Mouse (Mus musculus): ENCODE measurements around the gene Grhpr. TPM values are rescaled to one million over a fixed set of nuclear protein-coding genes. Genes with fewer than 3 reads are reported as not detected.

Grhpr gene
- polyA plus RNA-seq, 1 experiment from 2014 or later, result 48.8 TPM

- no peaks in the 10 kb centered on the region for H3K4me1 ChIP-seq (replicated peaks; ENCODE audit: control insufficient read depth, insufficient read depth, low read length)
- no peak overlapping the region for H3K4me3 ChIP-seq (ENCODE audit: low read depth, low read length)
- ATAC-seq (replicated peaks; ENCODE audit: low FRiP score) (no peak), DNase-seq (ENCODE audit: low spot score) (no peak)
- H3K27ac ChIP-seq (ENCODE audit: low read depth, low read length), result no peak overlapping the region
- H3K36me3 ChIP-seq (ENCODE audit: control insufficient read depth, insufficient read depth, low read length), result no peaks in the 10 kb centered on the region
- no peaks in the 10 kb centered on the region for H3K27me3 ChIP-seq (ENCODE audit: control insufficient read depth, insufficient read depth, low read length)
- H3K9ac ChIP-seq (ENCODE audit: low read length), result no peak overlapping the region
- 90% methylated on average over 8 of the region's 8 CpGs for WGBS
- H3K4me2 ChIP-seq (ENCODE audit: low read depth, low read length, severe bottlenecking), result no peak overlapping the region
- no peaks in the 10 kb centered on the region for H3K9me3 ChIP-seq (ENCODE audit: control insufficient read depth, low read length)
Observed at GRCm38 (mm10) chr4:44967402-44967801, 13.8 kb upstream of the Grhpr start.

GRCm38 (mm10) chr4:44970056-44970455 is 11.1 kb upstream of the Grhpr start:
- Histone ChIP-seq H3K9ac (ENCODE audit: low read length) (no peak overlapping the region), H3K4me3 (ENCODE audit: low read depth, low read length) (no peak overlapping the region), H3K4me2 (ENCODE audit: low read depth, low read length, severe bottlenecking) (no peak overlapping the region), H3K27ac (ENCODE audit: low read depth, low read length) (no peak overlapping the region), H3K27me3 (ENCODE audit: control insufficient read depth, insufficient read depth, low read length) (no peaks in the 10 kb centered on the region), H3K36me3 (ENCODE audit: control insufficient read depth, insufficient read depth, low read length) (no peaks in the 10 kb centered on the region), H3K9me3 (ENCODE audit: control insufficient read depth, low read length) (no peaks in the 10 kb centered on the region), H3K4me1 (replicated peaks; ENCODE audit: control insufficient read depth, insufficient read depth, low read length) (no peaks in the 10 kb centered on the region)
- DNase-seq (ENCODE audit: low spot score), result no peak
- WGBS, result 87% methylated on average over 7 of the region's 7 CpGs
- ATAC-seq (replicated peaks; ENCODE audit: low FRiP score), result no peak

GRCm38 (mm10) chr4:44970612-44971110 is 10.5 kb upstream of the Grhpr start:
- Histone ChIP-seq H3K4me2 (ENCODE audit: low read depth, low read length, severe bottlenecking) (no peak overlapping the region), H3K4me3 (ENCODE audit: low read depth, low read length) (no peak overlapping the region), H3K4me1 (replicated peaks; ENCODE audit: control insufficient read depth, insufficient read depth, low read length) (no peaks in the 10 kb centered on the region), H3K9me3 (ENCODE audit: control insufficient read depth, low read length) (no peaks in the 10 kb centered on the region), H3K36me3 (ENCODE audit: control insufficient read depth, insufficient read depth, low read length) (no peaks in the 10 kb centered on the region), H3K27me3 (ENCODE audit: control insufficient read depth, insufficient read depth, low read length) (no peaks in the 10 kb centered on the region), H3K9ac (ENCODE audit: low read length) (no peak overlapping the region), H3K27ac (ENCODE audit: low read depth, low read length) (no peak overlapping the region)
- DNase-seq (ENCODE audit: low spot score) (peak; percentile 76), ATAC-seq (replicated peaks; ENCODE audit: low FRiP score) (no peak)
- 25% methylated on average over 10 of the region's 10 CpGs for whole genome bisulfite sequencing

GRCm38 (mm10) chr4:44973450-44973849 is 7.7 kb upstream of the Grhpr start:
- ATAC-seq (replicated peaks; ENCODE audit: low FRiP score) (peak; percentile 56), DNase-seq (ENCODE audit: low spot score) (peak; percentile 91)
- Histone ChIP-seq H3K4me2 (ENCODE audit: low read depth, low read length, severe bottlenecking) (peak overlapping the region; percentile 24; the same call in 1 of the 2 replicates), H3K9me3 (ENCODE audit: control insufficient read depth, low read length) (no peaks in the 10 kb centered on the region), H3K27ac (ENCODE audit: low read depth, low read length) (no peak overlapping the region), H3K27me3 (ENCODE audit: control insufficient read depth, insufficient read depth, low read length) (no peaks in the 10 kb centered on the region), H3K36me3 (ENCODE audit: control insufficient read depth, insufficient read depth, low read length) (no peaks in the 10 kb centered on the region), H3K9ac (ENCODE audit: low read length) (no peak overlapping the region), H3K4me1 (replicated peaks; ENCODE audit: control insufficient read depth, insufficient read depth, low read length) (no peaks in the 10 kb centered on the region), H3K4me3 (ENCODE audit: low read depth, low read length) (no peak overlapping the region)
- WGBS, result 12% methylated on average over 9 of the region's 9 CpGs

DNA sequence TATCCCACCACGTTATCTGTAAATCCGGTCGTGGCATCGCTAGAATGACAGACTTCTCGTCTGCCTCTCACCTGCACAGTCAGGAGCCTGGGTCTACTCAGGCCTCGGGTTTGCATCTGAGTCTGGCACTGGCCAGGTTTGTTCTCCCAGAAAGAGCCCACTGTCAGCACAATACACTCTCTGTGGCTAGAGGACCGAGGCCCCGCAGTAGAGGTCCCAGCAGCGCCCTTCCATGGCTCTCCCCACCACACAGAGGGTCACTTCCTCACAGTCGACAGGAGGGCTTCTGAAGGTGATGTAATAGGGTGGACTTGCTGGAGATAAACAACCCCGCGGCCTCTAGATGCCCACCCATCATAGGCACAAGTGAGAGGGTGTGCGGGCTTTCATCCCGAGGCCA is 7.3 kb upstream of the Grhpr start:
- 0 out of 2 replicates have a peak, but pooled peaks have one; percentile 18 for ATAC-seq (replicated peaks; ENCODE audit: low FRiP score)
- Histone ChIP-seq H3K4me2 (ENCODE audit: low read depth, low read length, severe bottlenecking) (peak overlapping the region; percentile 24; the same call in 1 of the 2 replicates), H3K4me3 (ENCODE audit: low read depth, low read length) (no peak overlapping the region), H3K27me3 (ENCODE audit: control insufficient read depth, insufficient read depth, low read length) (no peaks in the 10 kb centered on the region), H3K27ac (ENCODE audit: low read depth, low read length) (no peak overlapping the region), H3K36me3 (ENCODE audit: control insufficient read depth, insufficient read depth, low read length) (no peaks in the 10 kb centered on the region), H3K9ac (ENCODE audit: low read length) (no peak overlapping the region), H3K4me1 (replicated peaks; ENCODE audit: control insufficient read depth, insufficient read depth, low read length) (no peaks in the 10 kb centered on the region), H3K9me3 (ENCODE audit: control insufficient read depth, low read length) (no peaks in the 10 kb centered on the region)
- WGBS, result 56% methylated on average over 14 of the region's 14 CpGs
- DNase-seq (ENCODE audit: low spot score), result no peak

GRCm38 (mm10) chr4:44974331-44974730 is 6.9 kb upstream of the Grhpr start:
- H3K4me2 ChIP-seq (ENCODE audit: low read depth, low read length, severe bottlenecking), result no peak overlapping the region
- no peak overlapping the region for H3K9ac ChIP-seq (ENCODE audit: low read length)
- H3K27me3 ChIP-seq (ENCODE audit: control insufficient read depth, insufficient read depth, low read length), result no peaks in the 10 kb centered on the region
- H3K36me3 ChIP-seq (ENCODE audit: control insufficient read depth, insufficient read depth, low read length), result no peaks in the 10 kb centered on the region
- 82% methylated on average over 8 of the region's 8 CpGs for WGBS
- H3K9me3 ChIP-seq (ENCODE audit: control insufficient read depth, low read length), result no peaks in the 10 kb centered on the region
- no peaks in the 10 kb centered on the region for H3K4me1 ChIP-seq (replicated peaks; ENCODE audit: control insufficient read depth, insufficient read depth, low read length)
- ATAC-seq (replicated peaks; ENCODE audit: low FRiP score), result no peak
- no peak overlapping the region for H3K27ac ChIP-seq (ENCODE audit: low read depth, low read length)
- no peak overlapping the region for H3K4me3 ChIP-seq (ENCODE audit: low read depth, low read length)
- DNase-seq (ENCODE audit: low spot score), result no peak

- H3K9ac ChIP-seq (ENCODE audit: low read length), result no peak overlapping the region
- no peak for DNase-seq (ENCODE audit: low spot score)
- no peaks in the 10 kb centered on the region for H3K27me3 ChIP-seq (ENCODE audit: control insufficient read depth, insufficient read depth, low read length)
- H3K4me2 ChIP-seq (ENCODE audit: low read depth, low read length, severe bottlenecking), result no peak overlapping the region
- no peak overlapping the region for H3K27ac ChIP-seq (ENCODE audit: low read depth, low read length)
- H3K9me3 ChIP-seq (ENCODE audit: control insufficient read depth, low read length), result no peaks in the 10 kb centered on the region
- H3K4me1 ChIP-seq (replicated peaks; ENCODE audit: control insufficient read depth, insufficient read depth, low read length), result no peaks in the 10 kb centered on the region
- ATAC-seq (replicated peaks; ENCODE audit: low FRiP score), result no peak
- H3K4me3 ChIP-seq (ENCODE audit: low read depth, low read length), result no peak overlapping the region
- H3K36me3 ChIP-seq (ENCODE audit: control insufficient read depth, insufficient read depth, low read length), result no peaks in the 10 kb centered on the region
- 81% methylated on average over 6 of the region's 6 CpGs for WGBS
Observed at GRCm38 (mm10) chr4:44976026-44976615, 5.1 kb upstream of the Grhpr start.

DNA sequence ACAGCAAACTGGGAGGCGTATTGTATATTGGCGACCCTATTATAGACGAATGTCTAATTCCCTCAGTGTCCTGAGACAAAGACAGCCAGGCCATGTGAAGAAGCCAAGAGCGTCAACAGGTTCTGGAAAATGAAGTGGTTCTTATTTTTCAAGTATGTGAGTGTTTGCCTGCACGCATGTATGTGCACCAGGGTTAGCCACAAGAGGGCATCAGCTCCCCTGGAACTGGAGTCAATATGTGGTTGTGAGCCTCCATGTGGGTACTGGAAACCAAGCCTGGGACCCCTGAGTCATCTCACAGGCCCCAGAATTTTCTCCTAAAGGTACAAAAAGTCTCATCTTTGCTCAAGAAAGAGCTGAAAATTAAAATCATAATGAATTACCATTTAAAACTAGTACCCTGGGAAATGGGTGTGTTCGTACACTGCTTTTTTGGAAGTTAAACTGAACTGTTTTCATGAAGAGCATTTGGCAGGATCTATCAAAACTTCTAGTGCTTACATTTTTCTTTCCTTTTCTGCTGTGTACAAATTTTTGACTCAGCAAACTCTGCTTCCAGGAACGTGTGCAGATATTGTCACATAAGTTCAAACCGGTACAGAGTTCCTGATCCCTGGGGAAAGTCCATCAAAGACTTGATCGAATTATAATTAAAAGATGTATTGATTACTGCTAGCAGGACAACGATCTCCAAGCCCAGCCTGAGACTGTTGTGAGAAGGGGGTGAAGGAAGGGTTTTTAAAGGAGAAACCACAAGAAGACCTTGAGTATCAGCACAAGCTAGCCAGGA is 4.1 kb upstream of the Grhpr start:
- H3K9ac ChIP-seq (ENCODE audit: low read length), result no peak overlapping the region
- no peaks in the 10 kb centered on the region for H3K27me3 ChIP-seq (ENCODE audit: control insufficient read depth, insufficient read depth, low read length)
- no peak for DNase-seq (ENCODE audit: low spot score)
- H3K4me2 ChIP-seq (ENCODE audit: low read depth, low read length, severe bottlenecking), result no peak overlapping the region
- WGBS, result 87% methylated on average over 10 of the region's 10 CpGs
- no peaks in the 10 kb centered on the region for H3K9me3 ChIP-seq (ENCODE audit: control insufficient read depth, low read length)
- H3K36me3 ChIP-seq (ENCODE audit: control insufficient read depth, insufficient read depth, low read length), result no peaks in the 10 kb centered on the region
- no peaks in the 10 kb centered on the region for H3K4me1 ChIP-seq (replicated peaks; ENCODE audit: control insufficient read depth, insufficient read depth, low read length)
- no peak overlapping the region for H3K4me3 ChIP-seq (ENCODE audit: low read depth, low read length)
- ATAC-seq (replicated peaks; ENCODE audit: low FRiP score), result no peak
- no peak overlapping the region for H3K27ac ChIP-seq (ENCODE audit: low read depth, low read length)

Data from forebrain, embryonic 11.5 days (tissue).